Mouse (Mus musculus) lung, embryonic 14.5 days (tissue): Measurements from ENCODE around the gene Cetn4. TPM values are rescaled to one million over a fixed set of nuclear protein-coding genes. Genes with fewer than 3 reads are reported as not detected.
A peak's percentile ranks its signal among the peaks of the same experiment; 100 is the strongest.

Source experiments
- ATAC-seq: fragments of 200-750 bp; cut with Nextera tagmentation; 2 replicates; pipeline ENCODE4 v1.8.0; 2017; ENCODE audit warnings: mild to moderate bottlenecking, moderate TSS enrichment, moderate library complexity; ENCODE audit not compliant: insufficient read depth
- DNase-seq: peaks from one replicate; pipeline ENCODE4 v3.0.0-alpha.2; 2015
- H3K27ac ChIP-seq: fragments of 300-500 bp; sonication (generic); 2 replicates; pipeline ENCODE4 v1.5.1; 2014; ENCODE audit warnings: low read depth, mild to moderate bottlenecking, moderate library complexity
- H3K27me3 ChIP-seq: fragments of 300-500 bp; sonication (generic); 2 replicates; pipeline ENCODE4 v1.6.1; 2014; ENCODE audit warnings: low read length, control low read depth; ENCODE audit not compliant: insufficient read depth
- H3K36me3 ChIP-seq: fragments of 300-500 bp; sonication (generic); 2 replicates; pipeline ENCODE4 v1.6.1; 2014; ENCODE audit warnings: control low read depth; ENCODE audit not compliant: insufficient read depth
- H3K4me1 ChIP-seq: fragments of 300-500 bp; sonication (generic); 2 replicates; pipeline ENCODE4 v1.6.1; 2014; ENCODE audit warnings: antibody characterized with exemption, control low read depth; ENCODE audit not compliant: insufficient read depth
- H3K4me2 ChIP-seq: fragments of 300-500 bp; sonication (generic); 2 replicates; pipeline ENCODE4 v1.6.1; 2014; ENCODE audit warnings: mild to moderate bottlenecking
- H3K4me3 ChIP-seq: fragments of 300-500 bp; sonication (generic); 2 replicates; pipeline ENCODE4 v1.5.1; 2014; ENCODE audit warnings: low read depth, low read length
- H3K9ac ChIP-seq: fragments of 300-500 bp; sonication (generic); 2 replicates; pipeline ENCODE4 v1.6.1; 2014
- H3K9me3 ChIP-seq: fragments of 300-500 bp; sonication (generic); 2 replicates; pipeline ENCODE4 v1.6.1; 2016; ENCODE audit warnings: low read depth, low read length, control low read depth
- CTCF ChIP-seq: IDR thresholded peaks from 2 replicates; pipeline ENCODE4 v1.5.1; 2016; ENCODE audit warnings: antibody characterized with exemption, low read depth
- WGBS: fragments of 180-500 bp; shearing (Covaris S2); extraction: QIAGEN DNeasy Blood & Tissue Kit; methylation state at CpG from one replicate; pipeline ENCODE4 v1.1.7; 2014; 5-methylcytosine and 5-hydroxymethylcytosine counted together
- polyA plus RNA-seq: library from polyadenylated mRNA; unstranded; fragments of >200 nt; fragmentation: Nextera tagmentation; extraction: Ambion mirVana; gene quantifications from 2 replicates; pipeline ENCODE4 v1.2.1, GENCODE M21; 2014

Cetn4 gene
- polyA plus RNA-seq, 1 experiment from 2014 or later = 2.6 TPM

GRCm38 (mm10) chr3:37299470-37299869 is 13.0 kb downstream of the Cetn4 start:
- H3K27ac ChIP-seq = no peak overlapping the region
- ATAC-seq (no peak), DNase-seq (no peak)
- H3K4me1 ChIP-seq = no peaks in the 10 kb centered on the region
- H3K9ac ChIP-seq = no peak overlapping the region
- no peak overlapping the region for H3K4me3 ChIP-seq
- no peaks in the 10 kb centered on the region for H3K27me3 ChIP-seq
- no peak overlapping the region for H3K4me2 ChIP-seq
- no peak for TF ChIP-seq CTCF
- H3K36me3 ChIP-seq = no peaks in the 10 kb centered on the region
- no peaks in the 10 kb centered on the region for H3K9me3 ChIP-seq
- WGBS = 51% methylated on average over 3 of the region's 3 CpGs

GRCm38 (mm10) chr3:37292654-37293053 is 19.9 kb downstream of the Cetn4 start:
- 49% methylated on average over 2 of the region's 2 CpGs for WGBS

GRCm38 (mm10) chr3:37291929-37292328 is 20.6 kb downstream of the Cetn4 start:
- Histone ChIP-seq H3K4me3 (no peak overlapping the region), H3K9ac (no peak overlapping the region), H3K9me3 (no peaks in the 10 kb centered on the region), H3K27ac (no peak overlapping the region), H3K4me1 (no peaks in the 10 kb centered on the region), H3K36me3 (no peaks in the 10 kb centered on the region), H3K27me3 (no peaks in the 10 kb centered on the region), H3K4me2 (no peak overlapping the region)
- no peak for TF ChIP-seq CTCF
- DNase-seq (no peak), ATAC-seq (no peak)
- 87% methylated on average over 2 of the region's 2 CpGs for WGBS

More at GRCm38 (mm10) chr3:37292654-37293053, 19.9 kb downstream of the Cetn4 start:
- no peak for ATAC-seq
- H3K9ac ChIP-seq = no peak overlapping the region
- H3K4me2 ChIP-seq = no peak overlapping the region
- no peak for TF ChIP-seq CTCF
- H3K4me3 ChIP-seq = no peak overlapping the region
- no peaks in the 10 kb centered on the region for H3K36me3 ChIP-seq
- no peak for DNase-seq
- no peak overlapping the region for H3K27ac ChIP-seq
- H3K9me3 ChIP-seq = no peaks in the 10 kb centered on the region
- H3K4me1 ChIP-seq = no peaks in the 10 kb centered on the region
- no peaks in the 10 kb centered on the region for H3K27me3 ChIP-seq

DNA sequence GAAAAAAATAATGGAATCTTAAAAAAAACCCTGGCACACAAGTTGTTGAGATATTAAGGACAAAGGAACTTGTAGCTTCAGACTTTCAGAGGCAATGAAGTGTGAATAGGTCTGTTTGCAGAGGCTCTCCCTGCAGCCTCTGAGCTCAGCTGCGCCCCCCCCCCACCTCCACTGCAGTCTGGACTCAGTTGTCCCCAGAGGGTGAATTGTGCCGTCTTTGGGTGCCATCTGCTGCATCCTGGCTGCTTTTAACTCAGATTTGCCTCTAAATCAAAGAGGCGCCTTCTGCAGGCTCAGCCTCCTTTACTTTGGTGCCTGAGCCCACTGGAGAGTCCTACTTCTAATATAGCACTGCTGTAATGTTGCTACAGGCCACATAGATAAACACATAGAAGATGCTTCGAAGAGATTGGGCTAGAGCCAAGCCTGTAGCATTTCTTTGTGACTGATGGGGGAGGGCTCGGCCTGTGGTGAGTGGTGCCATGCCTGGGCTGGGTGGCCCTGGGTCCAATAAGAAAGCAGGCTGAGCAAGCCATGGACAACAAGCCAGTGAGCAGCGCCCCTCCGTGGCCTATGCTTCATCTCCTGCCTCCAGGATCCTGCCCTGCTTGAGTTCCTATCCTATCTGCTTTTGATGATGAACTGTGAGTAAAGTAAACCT is 21.5 kb downstream of the Cetn4 start:
- no peak for TF ChIP-seq CTCF
- H3K4me2 ChIP-seq = no peak overlapping the region
- H3K27ac ChIP-seq = no peak overlapping the region
- DNase-seq = peak; percentile 55
- no peaks in the 10 kb centered on the region for H3K27me3 ChIP-seq
- no peak overlapping the region for H3K9ac ChIP-seq
- H3K9me3 ChIP-seq = no peaks in the 10 kb centered on the region
- 53% methylated on average over 7 of the region's 7 CpGs for WGBS
- H3K36me3 ChIP-seq = no peaks in the 10 kb centered on the region
- H3K4me1 ChIP-seq = no peaks in the 10 kb centered on the region
- no peak overlapping the region for H3K4me3 ChIP-seq
- ATAC-seq = peak; percentile 56; the same call in 1 of the 2 replicates

DNA sequence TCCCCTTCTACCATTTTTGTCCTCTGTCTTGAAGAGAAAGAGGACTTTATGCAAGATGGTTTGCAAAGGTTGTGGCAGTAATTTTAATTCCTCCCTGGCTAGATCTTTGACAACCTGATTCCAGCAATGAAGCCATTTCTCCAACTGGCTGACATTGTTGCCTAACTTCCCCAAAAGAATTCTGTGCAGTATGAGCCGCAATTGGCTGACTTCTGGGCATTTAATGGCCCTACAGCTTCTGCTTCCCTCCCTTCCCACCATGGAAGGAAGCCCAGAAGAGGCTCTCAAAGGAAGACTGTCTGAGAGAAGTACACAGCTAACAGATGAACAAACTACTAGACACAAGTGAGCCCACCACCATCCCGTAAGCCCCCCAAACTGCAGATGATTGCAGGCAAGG is 23.3 kb downstream of the Cetn4 start:
- WGBS = 86% methylated on average over 2 of the region's 2 CpGs
- TF ChIP-seq CTCF = no peak
- Histone ChIP-seq H3K9me3 (no peaks in the 10 kb centered on the region), H3K4me2 (no peak overlapping the region), H3K9ac (no peak overlapping the region), H3K4me3 (no peak overlapping the region), H3K27me3 (no peaks in the 10 kb centered on the region), H3K4me1 (no peaks in the 10 kb centered on the region), H3K36me3 (no peaks in the 10 kb centered on the region), H3K27ac (no peak overlapping the region)
- no peak for ATAC-seq
- DNase-seq = no peak

DNA sequence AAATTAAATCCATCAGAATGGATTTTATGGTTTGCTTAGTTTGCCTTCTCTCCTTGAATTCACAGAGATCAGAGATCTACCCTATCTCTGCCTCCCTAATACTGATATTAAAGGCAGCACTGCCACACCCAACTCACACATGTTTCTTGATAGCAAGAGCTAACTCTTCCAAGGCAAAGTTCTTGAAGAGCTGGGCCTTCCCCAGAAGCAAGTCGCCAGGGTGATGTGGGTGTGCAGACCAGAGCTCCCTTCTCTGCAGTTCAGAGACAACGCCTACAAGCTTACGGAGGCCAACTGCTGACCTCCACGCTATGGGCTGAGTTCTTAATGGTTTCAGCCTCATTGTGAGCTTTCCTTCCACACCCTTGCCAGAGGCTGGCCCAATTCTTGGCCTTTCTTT is 29.3 kb downstream of the Cetn4 start:
- H3K4me2 ChIP-seq = no peak overlapping the region

GRCm38 (mm10) chr3:37282299-37282922 is 30.1 kb downstream of the Cetn4 start:
- H3K9me3 ChIP-seq = no peaks in the 10 kb centered on the region
- H3K4me2 ChIP-seq = no peak overlapping the region
- no peaks in the 10 kb centered on the region for H3K36me3 ChIP-seq
- H3K27me3 ChIP-seq = no peaks in the 10 kb centered on the region
- H3K4me3 ChIP-seq = no peak overlapping the region
- 76% methylated on average over 11 of the region's 11 CpGs for WGBS
- no peak overlapping the region for H3K9ac ChIP-seq
- no peak overlapping the region for H3K27ac ChIP-seq
- ATAC-seq (no peak), DNase-seq (no peak)
- no peak for TF ChIP-seq CTCF
- H3K4me1 ChIP-seq = no peaks in the 10 kb centered on the region

More for the DNA sequence above, 29.3 kb downstream of the Cetn4 start:
- ATAC-seq (no peak), DNase-seq (no peak)
- H3K27me3 ChIP-seq = no peaks in the 10 kb centered on the region
- H3K36me3 ChIP-seq = no peaks in the 10 kb centered on the region
- no peak overlapping the region for H3K4me3 ChIP-seq
- H3K4me1 ChIP-seq = no peaks in the 10 kb centered on the region
- no peak for TF ChIP-seq CTCF
- WGBS = 80% methylated on average over 4 of the region's 4 CpGs
- no peak overlapping the region for H3K27ac ChIP-seq
- H3K9me3 ChIP-seq = no peaks in the 10 kb centered on the region
- H3K9ac ChIP-seq = no peak overlapping the region
